Comparison of ENCODE assay signal across 12 mouse cellular contexts in genomic region chr13:77396981-77397380, GRCm38 (mm10).
DNase-seq lines count a peak whose midpoint lies in the region; ATAC-seq and TF ChIP-seq lines count a peak whose summit lies in the region.
"Had no signal": no experiment of that assay in that cellular context is flagged by ENCODE, and none has a peak within 500 bp of the region (broad histone marks: within the 10 kb centered on the region; RNA-seq: fewer than 3 reads in every experiment).

No protein-coding gene starts in this region.

- no peak overlapping the region for H3K9ac ChIP-seq in hindbrain, embryonic 14.5 days
- H3K9ac ChIP-seq in midbrain, embryonic 15.5 days, result no peak overlapping the region
- no peak overlapping the region for H3K9ac ChIP-seq in intestine, embryonic 16.5 days (ENCODE audit: low read depth, low read length)
- H3K9ac ChIP-seq: liver, embryonic 13.5 days had no signal

- TF ChIP-seq CTCF in brain, embryonic 14.5 days (IDR thresholded peaks at IDR 0.05; ENCODE audit: borderline replicate concordance, extremely low read depth, insufficient read depth, insufficient read length), result no peak

- no peaks in the 10 kb centered on the region for H3K36me3 ChIP-seq in hindbrain, embryonic 14.5 days (replicated peaks; ENCODE audit: control insufficient read depth, insufficient read depth)
- no peaks in the 10 kb centered on the region for H3K36me3 ChIP-seq in midbrain, embryonic 15.5 days (replicated peaks)
- no peaks in the 10 kb centered on the region for H3K36me3 ChIP-seq in intestine, embryonic 16.5 days (ENCODE audit: control insufficient read depth, insufficient read depth, low read length)
- H3K36me3 ChIP-seq: liver, embryonic 13.5 days had no signal

- peak; percentile 69 for ATAC-seq in hindbrain, embryonic 14.5 days (ENCODE audit: low FRiP score)
- ATAC-seq in midbrain, embryonic 15.5 days (replicated peaks), result peak; percentile 88
- no peak for ATAC-seq in intestine, embryonic 16.5 days

- 26% methylated on average over 5 of the region's 5 CpGs for WGBS in hindbrain, embryonic 14.5 days
- 13% methylated on average over 5 of the region's 5 CpGs for WGBS in midbrain, embryonic 15.5 days
- WGBS in intestine, embryonic 16.5 days, result 72% methylated on average over 5 of the region's 5 CpGs

- TF ChIP-seq POLR2A in brain, embryonic 14.5 days (IDR thresholded peaks at IDR 0.05; ENCODE audit: borderline replicate concordance, extremely low read depth, insufficient read depth, insufficient read length, poor library complexity, severe bottlenecking), result no peak

- H3K4me3 ChIP-seq in hindbrain, embryonic 14.5 days (replicated peaks; ENCODE audit: low read length), result no peak overlapping the region
- H3K4me3 ChIP-seq in midbrain, embryonic 15.5 days, result no peak overlapping the region
- H3K4me3 ChIP-seq in intestine, embryonic 16.5 days (ENCODE audit: low read length), result no peak overlapping the region
- H3K4me3 ChIP-seq: erythroblast, embryonic 14.5 days; liver, embryonic 13.5 days had no signal

- peak overlapping the region; percentile 34 for H3K4me2 ChIP-seq in hindbrain, embryonic 14.5 days (replicated peaks)
- peak overlapping the region; percentile 19; the same call in 1 of the 2 replicates for H3K4me2 ChIP-seq in midbrain, embryonic 15.5 days
- H3K4me2 ChIP-seq in intestine, embryonic 16.5 days (ENCODE audit: low read depth, low read length), result no peak overlapping the region
- H3K4me2 ChIP-seq: liver, embryonic 13.5 days had no signal

- H3K4me1 ChIP-seq in hindbrain, embryonic 14.5 days (replicated peaks; ENCODE audit: control insufficient read depth, insufficient read depth, low read length), result peaks cover 15% of the 10 kb centered on the region
- H3K4me1 ChIP-seq in midbrain, embryonic 15.5 days, result peaks cover 13% of the 10 kb centered on the region
- H3K4me1 ChIP-seq in intestine, embryonic 16.5 days (ENCODE audit: control insufficient read depth, insufficient read depth, low read length), result no peaks in the 10 kb centered on the region
- H3K4me1 ChIP-seq: liver, embryonic 13.5 days had no signal

- peak; percentile 57 for DNase-seq in brain, adult 2 months (ENCODE audit: low read depth, low spot score)
- peak; percentile 92 for DNase-seq in brain, embryonic 14.5 days (ENCODE audit: low read depth)
- DNase-seq in hindbrain, embryonic 14.5 days (ENCODE audit: low spot score), result no peak
- DNase-seq in thymus, adult 18-20 months, result no peak
- no peak for DNase-seq in urinary bladder, postnatal 14 days (ENCODE audit: low spot score)
- DNase-seq: adrenal gland, postnatal 14 days; cerebellum, adult 18-20 months; gastrocnemius, postnatal 14 days; liver, embryonic 13.5 days had no signal

- peak overlapping the region; percentile 75 for H3K27ac ChIP-seq in hindbrain, embryonic 14.5 days
- H3K27ac ChIP-seq in midbrain, embryonic 15.5 days, result peak overlapping the region; percentile 83
- no peak overlapping the region for H3K27ac ChIP-seq in intestine, embryonic 16.5 days (ENCODE audit: low read length)
- H3K27ac ChIP-seq: liver, embryonic 13.5 days had no signal

- H3K27me3 ChIP-seq in hindbrain, embryonic 14.5 days (ENCODE audit: control insufficient read depth, insufficient read depth, low read length), result no peaks in the 10 kb centered on the region
- no peaks in the 10 kb centered on the region for H3K27me3 ChIP-seq in midbrain, embryonic 15.5 days (replicated peaks)
- H3K27me3 ChIP-seq in intestine, embryonic 16.5 days (replicated peaks; ENCODE audit: control insufficient read depth, insufficient read depth, low read length), result no peaks in the 10 kb centered on the region
- H3K27me3 ChIP-seq: liver, embryonic 13.5 days had no signal

- no peaks in the 10 kb centered on the region for H3K9me3 ChIP-seq in hindbrain, embryonic 14.5 days (ENCODE audit: control insufficient read depth, low read length)
- no peaks in the 10 kb centered on the region for H3K9me3 ChIP-seq in midbrain, embryonic 15.5 days
- H3K9me3 ChIP-seq in intestine, embryonic 16.5 days (ENCODE audit: control insufficient read depth, low read length), result no peaks in the 10 kb centered on the region
- H3K9me3 ChIP-seq: liver, embryonic 13.5 days had no signal

Comparison
In these comparisons a context has a peak if more than half of its experiments do, and no peak if none do; other contexts are left out.
1. DNase-seq: peak in brain, adult 2 months (single experiment) and brain, embryonic 14.5 days (single experiment); none in hindbrain, embryonic 14.5 days (single experiment), thymus, adult 18-20 months (0 of 2) and urinary bladder, postnatal 14 days (single experiment).